Mouse (Mus musculus): Measurements from ENCODE around the gene Hivep2.

Hivep2 gene

DNA sequence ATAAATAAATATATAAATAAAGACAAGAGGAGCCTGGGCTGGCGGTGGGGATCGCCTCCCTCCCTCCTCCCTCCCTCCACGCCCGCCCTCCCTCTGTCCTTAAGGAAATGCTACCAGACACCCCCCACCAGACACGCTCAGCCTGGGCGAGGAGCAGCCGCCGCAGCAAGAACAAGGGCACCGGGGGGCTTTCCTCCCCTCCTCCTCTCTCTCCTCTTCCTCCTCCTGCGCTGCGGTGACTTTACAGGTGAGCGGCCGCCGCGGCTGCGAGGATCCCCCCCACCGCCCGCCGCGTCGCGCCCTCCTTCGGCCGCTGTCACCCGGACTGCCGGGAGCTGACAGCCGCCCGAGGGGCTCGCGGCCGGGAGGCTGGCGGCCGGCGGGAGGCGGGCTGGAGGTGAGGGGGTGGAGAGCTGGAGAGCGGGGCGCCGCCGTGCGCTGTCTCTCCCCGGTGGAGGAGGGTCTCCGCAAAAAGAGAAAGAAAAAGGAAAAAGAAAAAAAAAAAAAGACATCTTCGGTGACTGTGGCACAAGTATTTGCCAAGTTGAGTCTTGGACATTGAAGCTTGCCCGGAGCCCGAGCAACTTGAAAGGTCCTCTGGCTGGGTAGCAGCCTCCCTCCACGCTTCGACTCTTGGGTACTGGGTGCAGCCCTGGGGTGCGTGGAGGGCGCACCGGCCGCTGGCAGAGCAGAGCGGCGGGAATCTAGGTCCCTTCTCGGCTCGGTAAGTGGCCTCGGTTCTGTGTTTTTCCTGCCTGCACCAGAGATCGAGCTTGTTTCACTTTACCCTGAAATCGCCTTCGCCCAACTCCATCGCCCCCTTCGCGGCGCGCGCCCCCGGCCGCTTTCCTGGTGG, at the start of gene Hivep2:
Gene Hivep2 (plus strand): TSS at position 102 of the 856 bp plus-strand sequence.
- DNase-seq (ENCODE audit: low read depth, low spot score): no peak

DNA sequence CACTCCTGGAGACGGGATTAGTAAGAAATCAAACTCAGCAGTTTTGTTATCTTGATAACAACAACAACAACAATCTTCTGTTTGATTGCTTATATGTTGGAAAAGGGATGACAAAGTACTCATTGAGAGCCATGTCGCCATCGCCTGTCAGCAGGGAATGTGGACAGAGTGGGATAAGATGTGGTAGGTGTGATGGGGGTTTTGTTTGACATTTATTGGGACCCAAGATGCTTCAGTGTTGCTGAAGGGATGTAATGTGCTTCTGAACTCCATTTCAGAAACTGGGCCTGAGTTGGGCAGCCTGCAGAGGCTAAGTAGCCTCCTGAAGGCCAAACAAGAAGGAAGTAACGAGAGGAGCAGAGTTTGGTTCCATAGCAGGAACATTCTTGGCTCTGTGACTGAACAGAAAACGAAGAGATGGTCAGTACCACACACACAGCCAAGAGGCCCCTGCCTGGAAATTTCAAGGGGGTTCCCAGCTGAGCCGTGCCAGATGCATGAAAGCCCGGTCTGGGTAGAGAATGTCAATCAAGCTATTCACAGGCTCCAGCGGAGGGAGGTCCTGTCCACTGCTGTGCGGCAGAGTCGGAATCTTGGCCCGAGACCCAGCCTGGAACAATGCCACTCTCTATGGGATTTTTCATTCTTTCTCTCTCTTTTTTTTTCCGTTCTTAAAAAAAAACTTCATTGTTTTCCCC, 49.1 kb upstream of the Hivep2 start:
- DNase-seq (ENCODE audit: low read depth, low spot score): no peak

DNA sequence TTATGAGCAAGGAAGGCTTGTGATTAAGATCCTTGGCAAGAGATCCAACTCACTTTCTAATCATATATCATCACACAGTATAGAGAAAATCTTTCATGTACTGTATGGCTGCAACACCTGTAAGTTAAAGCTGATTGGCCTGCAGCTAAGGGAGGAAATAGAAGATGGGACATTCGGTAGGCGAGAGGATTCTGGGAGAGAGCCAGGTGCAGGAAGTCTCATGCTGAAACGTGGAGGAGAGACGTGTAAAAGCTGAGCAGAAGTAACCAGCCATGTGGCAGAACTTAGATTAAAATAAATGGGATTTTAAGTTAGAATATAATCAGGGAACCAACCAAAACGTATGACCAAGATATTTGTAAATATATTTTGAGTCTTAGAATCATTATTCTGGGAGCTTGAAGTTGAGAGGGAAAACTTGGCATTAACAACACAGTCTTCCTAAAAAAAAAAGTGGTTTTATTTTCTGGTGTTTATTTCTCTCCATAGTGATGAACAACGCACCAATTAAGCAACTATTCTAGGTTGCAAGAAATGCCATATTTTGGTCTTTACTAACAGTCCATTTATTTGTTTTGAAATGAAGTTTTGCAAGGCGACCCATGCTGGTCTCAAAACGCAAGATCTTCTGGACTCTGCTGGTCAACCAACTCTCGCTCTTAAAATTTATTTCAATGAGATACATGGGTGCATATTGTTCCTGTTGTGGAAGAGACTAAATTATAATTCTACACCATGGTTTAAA, 44.1 kb upstream of the Hivep2 start:
- no peak for DNase-seq (ENCODE audit: low read depth, low spot score)

DNA sequence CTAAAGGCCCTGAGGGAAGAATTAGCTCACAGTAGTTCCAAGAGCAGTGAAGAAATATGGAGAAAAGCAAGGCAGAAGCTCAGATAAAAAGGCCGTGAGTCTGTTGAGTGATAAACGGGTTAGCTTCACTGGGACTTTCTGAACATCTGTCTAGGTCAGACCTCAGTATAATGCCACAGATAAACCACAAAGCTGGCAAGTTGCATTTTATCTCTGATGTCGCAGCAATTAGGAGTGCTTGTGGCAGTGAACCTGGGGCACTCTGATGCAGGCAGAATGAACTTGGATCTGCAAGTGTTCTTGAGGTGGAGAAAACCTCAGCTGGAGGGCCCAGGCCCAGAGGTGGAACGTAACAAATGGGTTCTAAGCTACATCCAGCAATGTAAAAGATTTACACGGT, 36.6 kb upstream of the Hivep2 start:
- no peak for DNase-seq (ENCODE audit: low read depth, low spot score)

DNA sequence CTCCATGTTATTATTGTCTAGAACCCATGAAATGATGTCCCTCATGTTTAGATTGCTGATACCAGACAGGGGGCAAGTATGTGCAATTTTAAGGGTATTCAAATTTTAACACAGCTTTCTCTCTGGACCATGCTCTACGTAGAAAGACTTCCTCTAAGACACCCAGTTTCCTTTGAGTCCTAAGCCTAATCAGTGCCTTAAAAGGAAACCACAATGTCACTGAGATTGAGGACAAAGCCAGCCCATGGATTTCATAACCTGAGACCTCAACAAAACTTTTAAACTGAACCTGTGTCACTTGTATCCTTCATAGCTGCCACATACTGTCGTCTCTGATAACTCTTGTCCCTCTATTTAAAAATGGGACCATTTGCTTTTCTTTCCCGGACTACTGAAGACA, 33.7 kb upstream of the Hivep2 start:
- DNase-seq (ENCODE audit: low read depth, low spot score): no peak

DNA sequence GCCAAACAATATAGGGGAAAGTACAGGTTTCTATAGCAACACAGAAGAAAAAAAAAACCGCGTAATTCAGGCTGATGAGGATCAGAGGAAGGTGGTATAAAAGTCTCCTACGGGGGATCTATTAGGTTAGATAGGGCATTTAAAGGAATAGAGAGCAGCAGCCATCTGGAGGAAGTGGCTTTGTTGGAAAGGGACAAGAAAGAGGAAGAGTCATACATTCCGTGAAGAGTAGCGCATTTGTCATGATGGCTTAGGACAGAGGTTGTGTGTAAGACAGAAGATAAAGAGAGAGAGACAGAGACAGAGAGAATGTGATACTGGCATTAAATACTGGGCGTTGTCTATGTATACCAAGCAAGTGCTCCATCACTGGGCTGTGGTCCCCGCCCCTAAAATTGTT, 32.6 kb upstream of the Hivep2 start:
- no peak for DNase-seq (ENCODE audit: low read depth, low spot score)

DNA sequence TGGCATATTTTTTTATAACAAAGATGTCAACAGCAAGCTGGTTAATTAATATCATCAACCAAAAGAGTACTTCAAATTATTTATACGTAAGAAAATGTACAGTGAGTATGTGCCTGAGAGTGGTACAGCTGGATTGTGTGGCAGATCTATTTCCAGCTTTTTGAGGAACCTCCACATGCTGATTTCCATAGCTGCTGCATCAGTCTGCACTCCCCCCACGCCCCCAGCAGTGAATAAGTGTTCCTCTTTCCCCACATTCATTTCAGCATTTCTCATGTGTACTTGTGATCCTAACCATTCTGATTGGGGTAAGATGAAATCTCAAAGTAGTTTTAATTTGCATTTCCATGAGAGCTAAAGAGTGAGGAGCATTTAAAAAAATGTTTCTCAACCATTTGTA, 30.2 kb upstream of the Hivep2 start:
- DNase-seq (ENCODE audit: low read depth, low spot score): no peak

DNA sequence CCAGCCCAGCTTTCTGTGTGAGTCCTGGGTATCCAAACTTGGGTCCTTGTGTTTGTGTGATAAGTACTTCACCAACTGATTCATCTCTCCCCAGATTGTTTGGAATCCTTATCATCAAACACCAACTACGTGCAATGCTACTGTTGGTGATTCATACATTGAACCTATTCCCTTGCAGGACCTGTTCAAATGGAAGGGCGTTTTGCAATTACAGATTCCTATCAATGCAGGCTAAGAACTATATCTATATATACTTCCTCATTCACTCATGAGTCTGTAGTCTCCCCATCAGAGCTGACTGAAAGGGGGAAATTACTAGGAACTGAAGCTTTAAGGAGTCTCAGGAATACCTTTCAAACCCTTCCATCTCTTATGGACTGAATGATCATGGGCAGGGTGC, 24.5 kb upstream of the Hivep2 start:
- DNase-seq (ENCODE audit: low read depth, low spot score): no peak

DNA sequence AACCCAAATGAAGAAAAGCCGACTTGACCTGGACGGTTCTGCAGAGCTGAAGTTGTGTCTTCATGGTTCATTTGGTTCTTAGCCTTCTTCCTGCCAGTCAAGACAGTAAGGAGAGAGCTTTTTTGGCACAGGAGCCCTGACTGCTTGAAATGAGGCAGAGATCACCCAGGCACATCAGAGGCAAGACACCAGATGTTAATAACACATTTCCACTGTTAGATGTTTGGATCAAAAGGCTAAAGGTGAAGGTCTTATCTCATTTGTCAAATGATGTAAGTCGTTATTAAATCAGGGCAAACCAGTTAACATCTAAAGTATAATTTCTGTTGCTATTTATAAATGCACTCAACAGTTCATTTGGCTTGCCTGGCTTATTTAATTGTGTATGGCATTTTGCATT, 22.2 kb upstream of the Hivep2 start:
- DNase-seq (ENCODE audit: low read depth, low spot score): no peak

DNA sequence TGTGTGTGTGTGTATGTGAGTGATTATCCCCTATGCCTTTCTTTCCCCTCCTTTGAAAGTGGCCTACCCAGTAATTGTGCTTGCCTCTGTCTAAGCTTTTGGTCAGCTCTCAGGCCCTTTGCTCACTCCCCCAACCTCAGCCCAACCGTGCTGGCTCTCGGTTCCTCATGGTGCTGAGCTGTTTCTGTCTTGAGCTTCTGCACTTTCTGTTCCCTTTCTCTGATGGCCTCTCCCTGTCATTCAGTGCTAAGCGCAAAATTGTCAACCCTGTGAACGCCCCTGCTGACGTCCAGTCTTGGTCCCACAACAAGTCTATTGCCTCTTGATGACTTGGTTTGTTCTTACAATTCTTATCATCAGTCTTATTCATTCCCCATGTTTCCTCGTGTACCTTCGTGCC, 19.4 kb upstream of the Hivep2 start:
- no peak for DNase-seq (ENCODE audit: low read depth, low spot score)

DNA sequence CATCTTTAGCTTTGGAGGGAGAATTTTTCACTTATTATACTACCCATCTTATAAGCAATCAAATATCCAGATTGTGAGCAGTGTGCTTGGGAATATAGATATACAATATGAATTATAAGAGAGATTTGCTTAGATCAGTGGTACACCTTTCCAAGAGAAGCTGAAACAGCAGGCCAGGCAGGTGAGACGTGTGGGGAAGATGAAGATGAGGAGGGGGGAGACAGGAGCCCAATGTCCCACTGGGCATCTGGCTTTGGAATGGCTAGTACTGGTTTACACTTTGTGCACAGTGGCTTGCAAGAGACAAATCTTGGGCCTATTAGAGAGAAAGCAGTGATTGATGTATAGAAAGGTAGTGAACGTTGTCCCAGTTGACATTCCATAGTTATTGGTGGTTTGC, 2.9 kb upstream of the Hivep2 start:
- DNase-seq (ENCODE audit: low read depth, low spot score): no peak

DNA sequence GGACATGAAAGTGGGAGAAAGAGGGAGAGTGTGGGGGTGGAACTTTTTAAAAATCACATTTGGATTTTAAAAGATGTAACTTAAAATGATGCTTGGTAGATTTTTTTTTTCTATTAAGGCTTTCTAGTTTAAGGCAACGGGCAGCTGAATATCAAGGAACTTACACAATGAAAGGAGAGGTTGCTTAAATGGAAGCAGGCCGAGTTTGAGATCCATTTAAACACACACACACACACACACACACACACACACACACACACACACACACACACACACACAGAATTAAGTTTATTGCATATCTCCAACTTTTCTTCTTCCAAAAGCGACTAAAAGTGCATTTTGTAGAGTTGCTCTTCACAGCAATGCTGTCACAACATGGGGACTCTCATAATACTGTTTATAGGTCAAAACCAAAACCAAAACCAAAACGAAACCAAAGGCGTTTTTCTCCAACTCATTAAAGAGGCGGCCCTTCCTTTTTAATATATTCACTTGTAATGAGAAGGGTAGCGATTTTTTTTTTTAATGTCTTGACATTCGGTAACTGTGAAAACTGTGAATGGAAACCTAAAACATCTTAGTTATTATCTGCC, 1.9 kb upstream of the Hivep2 start:
- DNase-seq (ENCODE audit: low read depth, low spot score): no peak

DNA sequence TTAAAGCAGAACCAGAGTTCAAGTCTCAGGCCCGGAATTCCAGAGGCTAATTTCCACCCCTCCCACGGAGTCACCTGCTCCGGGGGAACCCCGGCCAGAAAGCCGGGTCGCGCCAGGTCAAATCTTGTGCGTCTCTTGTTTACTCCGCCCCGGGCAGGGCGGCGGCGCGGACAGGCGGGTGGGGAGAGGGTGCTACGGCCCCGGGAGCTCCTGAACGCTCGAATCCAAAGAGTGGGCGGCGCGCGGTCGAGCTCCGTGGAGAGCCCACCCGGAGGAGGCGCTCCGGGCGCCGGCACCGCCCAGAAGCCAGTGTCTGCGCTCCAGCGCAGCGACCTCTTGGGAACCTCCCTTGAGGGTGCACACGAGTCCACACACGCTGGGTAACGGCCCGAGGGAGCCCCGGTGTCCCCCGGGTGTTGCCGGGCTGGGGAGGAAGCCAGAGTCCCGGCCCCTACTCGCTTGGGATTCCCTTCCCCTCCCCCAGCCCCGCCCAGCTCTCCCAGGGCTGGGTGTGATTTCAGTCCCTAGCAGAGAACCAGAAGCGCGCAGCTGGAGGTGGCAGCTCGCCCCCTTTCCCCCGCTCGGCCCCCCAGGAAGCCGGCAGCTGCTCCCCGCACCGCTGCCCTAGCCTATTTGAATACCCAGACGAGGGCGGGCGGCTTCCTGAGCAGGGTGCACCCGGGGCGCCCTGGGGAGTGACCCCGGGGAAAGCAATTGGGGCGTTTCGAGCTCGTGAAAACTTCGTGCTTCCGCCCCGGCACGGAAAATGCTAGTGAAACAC, 1.2 kb upstream of the Hivep2 start:
- DNase-seq (ENCODE audit: low read depth, low spot score): no peak

DNA sequence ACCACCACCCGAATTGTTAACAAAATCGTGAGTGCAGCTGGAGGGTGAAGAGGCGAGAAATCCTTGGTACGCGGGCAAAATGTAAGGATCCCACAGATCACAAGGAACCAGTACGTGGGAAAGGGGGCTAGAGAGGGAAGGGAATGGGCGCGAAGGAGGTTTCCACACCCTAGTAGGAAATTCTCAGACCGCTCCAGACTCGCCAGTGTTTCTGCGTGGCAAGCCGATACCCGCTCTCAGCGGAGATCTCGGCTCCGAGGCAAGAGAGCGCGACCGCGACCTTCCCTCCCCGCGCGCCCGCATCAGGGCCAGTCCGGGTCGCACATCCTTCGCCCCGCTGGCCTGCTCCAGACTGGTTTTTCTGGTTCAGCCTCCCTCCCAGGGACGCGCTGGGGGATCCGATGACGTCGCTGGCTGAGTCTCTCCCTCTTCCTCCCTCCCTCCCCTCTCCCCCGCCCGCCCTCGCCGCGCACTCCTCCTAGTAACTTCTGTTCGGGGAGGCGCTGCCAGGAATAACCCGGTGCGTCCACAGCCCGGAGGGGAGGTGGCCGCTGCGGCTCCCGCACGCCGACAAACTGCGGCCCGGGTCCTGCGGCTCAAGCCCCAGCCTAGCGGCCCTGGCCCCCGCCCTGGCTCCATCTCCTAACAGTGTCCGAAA, 430 bp upstream of the Hivep2 start:
- DNase-seq (ENCODE audit: low read depth, low spot score): no peak

DNA sequence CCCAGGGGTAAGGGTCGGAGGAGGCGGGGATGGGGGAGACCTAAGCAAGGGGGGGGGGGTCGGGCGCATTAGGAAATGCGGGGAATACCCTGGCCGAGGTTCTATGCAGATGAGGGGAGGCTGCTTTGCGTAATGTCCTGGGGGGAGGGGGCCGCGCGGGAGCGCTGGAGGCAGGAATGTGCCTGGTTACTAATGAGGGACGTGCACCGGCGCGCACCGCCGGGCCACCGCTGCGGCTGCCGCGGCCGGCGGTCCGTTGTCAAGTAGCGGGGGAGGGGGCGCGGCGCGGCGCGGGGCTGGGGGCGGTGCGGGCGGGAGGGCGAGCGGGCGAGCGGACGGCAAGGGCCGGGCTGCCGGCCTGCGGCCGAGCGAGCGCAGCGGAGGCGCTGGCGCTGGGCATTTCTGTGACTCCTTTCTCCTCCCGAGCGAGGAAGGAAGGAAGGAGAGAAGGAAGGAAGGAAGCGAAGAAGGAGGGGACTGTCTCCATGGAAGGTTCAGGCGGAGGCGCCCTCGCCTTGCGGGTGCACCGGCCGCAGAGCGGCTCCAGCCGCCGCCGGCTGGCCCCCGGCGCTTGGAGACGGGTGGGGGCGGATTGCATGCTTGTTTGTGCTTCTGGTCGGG, 1.1 kb downstream of the Hivep2 start:
- DNase-seq (ENCODE audit: low read depth, low spot score): no peak

DNA sequence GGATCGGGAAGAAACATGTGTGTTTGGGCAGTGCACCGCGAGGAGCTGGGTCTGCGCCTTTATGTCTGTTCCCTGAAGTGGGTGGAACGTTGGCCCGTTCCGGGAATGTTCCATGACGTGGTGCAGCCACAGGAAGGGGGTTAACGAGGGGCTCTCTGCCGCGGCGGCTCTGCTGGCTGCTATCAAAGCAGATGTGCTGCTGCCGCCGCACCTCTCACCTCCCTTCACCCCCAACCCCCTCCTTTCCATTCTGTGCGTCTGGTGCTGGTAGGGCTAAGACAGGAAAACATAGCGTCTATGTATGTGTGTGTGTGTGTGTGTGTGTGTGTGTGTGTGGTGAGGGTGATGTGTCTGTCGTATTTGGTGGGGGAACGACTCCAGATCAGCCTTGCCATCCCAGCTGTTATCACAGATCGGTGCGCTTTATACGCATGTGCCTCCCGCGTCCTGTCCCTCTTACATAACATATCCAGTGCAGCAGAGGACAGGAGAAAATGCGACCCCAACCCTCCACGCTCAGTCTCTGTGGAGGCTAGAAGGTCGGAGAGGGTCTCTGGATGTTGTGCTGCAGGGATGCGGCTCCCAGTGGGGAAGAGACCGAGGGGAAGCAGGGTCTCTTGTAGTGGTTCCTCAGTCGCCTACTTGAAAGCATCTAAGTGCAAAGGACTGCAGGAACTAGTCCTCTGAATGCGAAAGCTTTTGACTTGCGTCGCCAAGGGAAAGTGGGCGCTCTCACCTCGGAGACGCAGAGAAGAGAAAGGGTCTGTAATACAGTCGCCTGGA, 1.8 kb downstream of the Hivep2 start:
- DNase-seq (ENCODE audit: low read depth, low spot score): no peak

DNA sequence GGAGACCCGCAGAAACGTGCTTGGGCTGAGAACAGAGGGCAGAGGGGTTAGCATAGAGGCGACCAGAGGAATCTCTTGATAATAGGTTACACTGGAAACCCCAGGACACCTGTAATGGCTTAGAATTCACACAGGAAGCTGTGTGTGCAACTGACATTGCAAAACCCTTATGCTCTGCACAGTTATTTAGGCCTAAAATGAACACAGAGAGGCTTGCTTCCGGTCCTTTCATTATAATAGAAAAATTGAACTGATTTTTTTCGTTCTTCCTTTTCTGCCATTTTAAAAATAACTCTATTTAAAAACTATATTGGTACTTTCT, 2.3 kb downstream of the Hivep2 start:
- no peak for DNase-seq (ENCODE audit: low read depth, low spot score)

DNA sequence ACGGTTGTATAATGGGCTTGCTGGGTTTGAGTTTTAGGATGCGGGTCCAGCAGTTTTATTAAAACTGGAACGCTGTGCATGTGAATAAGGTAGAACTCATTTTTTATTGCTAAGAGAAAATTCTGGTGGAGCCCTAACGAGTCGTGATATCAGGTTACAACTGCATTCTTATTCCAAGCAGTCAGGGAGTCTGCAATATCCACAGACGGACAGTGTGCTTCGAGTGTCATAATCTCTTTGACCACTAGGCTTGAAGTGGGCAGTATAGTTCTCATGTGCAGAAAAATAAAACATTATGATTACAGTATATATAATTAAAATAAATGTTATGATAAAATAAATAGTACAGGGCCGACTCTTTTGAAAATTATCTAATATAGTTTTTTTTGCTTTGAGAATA, 3.1 kb downstream of the Hivep2 start:
- no peak for DNase-seq (ENCODE audit: low read depth, low spot score)

DNA sequence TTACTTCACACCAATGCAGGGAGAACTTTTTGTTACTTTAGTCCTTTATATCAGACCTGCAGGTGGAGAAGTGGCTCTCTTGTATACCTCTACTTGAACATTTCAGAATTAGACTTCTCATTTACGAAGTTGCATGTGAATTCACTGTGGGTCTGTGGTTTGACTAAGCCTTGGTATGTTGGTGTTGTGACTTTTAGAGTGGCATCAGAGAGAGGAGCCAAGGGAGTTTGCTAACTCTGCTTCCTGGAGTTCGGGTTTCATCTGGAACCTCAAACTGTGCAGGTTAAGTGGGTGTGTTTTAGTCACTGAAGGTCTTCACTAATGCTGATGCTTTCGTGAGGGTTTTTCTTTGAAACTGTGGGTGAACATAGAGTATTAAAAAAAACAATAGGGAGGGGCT, 4.4 kb downstream of the Hivep2 start:
- DNase-seq (ENCODE audit: low read depth, low spot score): no peak

DNA sequence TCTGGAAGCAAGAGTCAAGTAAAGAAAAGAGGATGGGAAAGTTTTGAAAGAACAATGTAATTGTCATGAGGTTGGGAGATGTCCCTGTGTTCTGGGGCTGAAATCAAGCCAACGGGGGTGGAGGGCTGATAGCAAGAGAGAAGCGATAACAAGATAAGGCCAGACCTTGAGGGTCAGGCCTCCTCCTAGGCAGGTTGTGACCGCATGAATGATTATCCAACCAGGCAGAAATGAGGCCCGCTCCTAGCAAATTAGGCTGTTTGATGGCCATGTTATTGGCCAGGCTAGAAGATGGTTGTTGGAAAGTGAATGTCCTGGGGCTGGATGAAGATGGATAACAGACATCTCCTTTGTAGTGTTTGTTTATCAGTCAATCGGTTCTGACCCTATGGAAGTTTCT, 5.4 kb downstream of the Hivep2 start:
- no peak for DNase-seq (ENCODE audit: low read depth, low spot score)

Data from c-Kit-negative CD71-positive TER-119-positive erythroid progenitor cells, embryonic 14.5 days (primary cell).